Mouse (Mus musculus): ENCODE measurements at regions not wholly inside any gene's neighbourhood (a gene's known extent, or its start where the extent isn't known, plus 50 kb on each side); places are given as distances from the start of the nearest gene placed in this dataset.

DNA sequence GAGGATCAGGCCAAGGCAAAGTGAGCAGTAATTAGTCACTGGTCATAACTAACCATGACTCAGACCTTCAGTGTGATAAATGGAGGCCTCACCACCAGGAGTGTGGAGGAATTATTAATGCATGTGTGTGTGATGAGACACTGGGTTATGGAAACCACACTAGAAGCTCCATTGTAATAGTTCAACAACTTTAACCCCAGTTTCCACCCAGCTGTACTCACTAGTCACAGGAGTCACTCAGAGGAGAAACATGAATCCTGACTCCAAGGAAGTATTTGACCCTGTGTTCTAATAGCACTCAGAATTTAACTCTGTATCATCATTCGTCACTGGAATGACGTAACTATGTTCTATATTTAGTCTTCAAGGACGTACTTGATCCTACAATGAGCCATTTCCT, 277.6 kb upstream of the Tnc start:
- 0 out of 2 replicates have a peak, but pooled peaks have one; percentile 20 for TF ChIP-seq EP300 (IDR thresholded peaks at IDR 0.05)
- TF ChIP-seq CTCF (IDR thresholded peaks at IDR 0.05): no peak
